Comparison of ENCODE assay signal across 34 mouse cellular contexts in the genomic region with DNA sequence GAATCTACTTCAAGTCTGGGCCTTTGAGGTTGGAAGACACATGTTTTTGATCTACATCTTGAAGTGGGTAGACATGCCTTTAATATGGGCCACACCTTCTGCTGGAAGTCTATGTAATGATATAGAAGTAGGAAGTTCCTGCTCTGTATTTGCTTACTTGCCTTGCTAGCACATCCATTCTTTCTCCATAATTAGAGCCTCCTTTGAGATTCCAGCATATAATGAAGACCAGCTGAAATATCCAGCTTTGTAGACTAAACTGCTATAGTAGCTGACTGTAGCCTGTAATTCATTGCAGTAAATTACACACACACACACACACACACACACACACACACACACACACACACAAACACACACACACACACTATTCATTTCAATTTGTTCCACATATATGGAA.
"Had no signal": no experiment of that assay in that cellular context is flagged by ENCODE, and none has a peak within 500 bp of the region (broad histone marks: within the 10 kb centered on the region; RNA-seq: fewer than 3 reads in every experiment).

No protein-coding gene starts in this region.

- H3K9ac ChIP-seq: heart, embryonic 12.5 days; heart, embryonic 13.5 days; heart, embryonic 15.5 days; hindbrain, embryonic 12.5 days; hindbrain, embryonic 13.5 days; hindbrain, embryonic 14.5 days; hindbrain, embryonic 15.5 days; intestine, embryonic 15.5 days; kidney, embryonic 15.5 days had no signal

- H3K27ac ChIP-seq: heart, embryonic 13.5 days; heart, embryonic 15.5 days; hindbrain, embryonic 10.5 days; hindbrain, embryonic 12.5 days; hindbrain, embryonic 13.5 days; hindbrain, embryonic 14.5 days; hindbrain, embryonic 15.5 days; hindbrain, postnatal 0 days; intestine, embryonic 15.5 days; kidney, embryonic 15.5 days; kidney, postnatal 0 days; layer of hippocampus, adult 2 months; left cerebral cortex, adult 2 months had no signal

- H3K9me3 ChIP-seq: heart, embryonic 12.5 days; heart, embryonic 13.5 days; heart, embryonic 15.5 days; hindbrain, embryonic 10.5 days; hindbrain, embryonic 12.5 days; hindbrain, embryonic 13.5 days; hindbrain, embryonic 15.5 days; intestine, embryonic 15.5 days; kidney, embryonic 15.5 days had no signal

- H3K4me1 ChIP-seq: heart, embryonic 12.5 days; heart, embryonic 13.5 days; heart, embryonic 15.5 days; hindbrain, embryonic 10.5 days; hindbrain, embryonic 12.5 days; hindbrain, embryonic 13.5 days; hindbrain, embryonic 15.5 days; intestine, embryonic 15.5 days; kidney, embryonic 15.5 days had no signal

- H3K27me3 ChIP-seq: heart, embryonic 12.5 days; heart, embryonic 13.5 days; heart, embryonic 15.5 days; hindbrain, embryonic 12.5 days; hindbrain, embryonic 13.5 days; hindbrain, embryonic 15.5 days; intestine, embryonic 15.5 days; kidney, embryonic 15.5 days had no signal

- H3K4me2 ChIP-seq: heart, embryonic 12.5 days; heart, embryonic 13.5 days; heart, embryonic 15.5 days; hindbrain, embryonic 12.5 days; hindbrain, embryonic 13.5 days; hindbrain, embryonic 14.5 days; hindbrain, embryonic 15.5 days; intestine, embryonic 15.5 days; kidney, embryonic 15.5 days had no signal

- ATAC-seq: hindbrain, embryonic 16.5 days; hindbrain, postnatal 0 days; inflammation-experienced regulatory T-cells, adult 6 months; intestine, embryonic 15.5 days; intestine, embryonic 16.5 days; intestine, postnatal 0 days had no signal

- H3K4me3 ChIP-seq: heart, embryonic 12.5 days; heart, embryonic 13.5 days; heart, embryonic 15.5 days; hindbrain, embryonic 10.5 days; hindbrain, embryonic 12.5 days; hindbrain, embryonic 13.5 days; hindbrain, embryonic 15.5 days; intestine, embryonic 15.5 days; kidney, embryonic 15.5 days; layer of hippocampus, adult 2 months; left cerebral cortex, adult 2 months had no signal

- DNase-seq: heart, postnatal 10 days; heart, postnatal 14 days; heart, postnatal 36 days; heart, postnatal 4 days; kidney, adult 11 months; kidney, adult 18-20 months; kidney, adult 2 months; kidney, adult 8-10 months; kidney, adult 9 months; kidney, postnatal 10 days; kidney, postnatal 14 days; kidney, postnatal 25 days; kidney, postnatal 36 days; kidney, postnatal 4 days; layer of hippocampus, adult 9-11 months; layer of hippocampus, postnatal 36 days had no signal

- H3K36me3 ChIP-seq: heart, embryonic 12.5 days; heart, embryonic 13.5 days; heart, embryonic 15.5 days; hindbrain, embryonic 10.5 days; hindbrain, embryonic 12.5 days; hindbrain, embryonic 13.5 days; hindbrain, embryonic 15.5 days; intestine, embryonic 15.5 days; kidney, embryonic 15.5 days had no signal
